Mouse (Mus musculus) cortical plate, adult 2 months (tissue): ENCODE measurements around the gene Mpdz. TPM values are rescaled to one million over a fixed set of nuclear protein-coding genes. Genes with fewer than 3 reads are reported as not detected.

Experiments used
- H3K27ac ChIP-seq: fragments of 200-500 bp; 2 replicates; pipeline ENCODE4 v1.5.1; 2012; ENCODE audit warnings: low read length, control low read depth, inconsistent platforms; ENCODE audit not compliant: insufficient read depth
- H3K4me1 ChIP-seq: fragments of 200-500 bp; 2 replicates; pipeline ENCODE4 v1.6.1; 2011; ENCODE audit warnings: low read length; ENCODE audit not compliant: control insufficient read depth, insufficient read depth
- H3K4me3 ChIP-seq: fragments of 200-500 bp; 2 replicates; pipeline ENCODE4 v1.5.1; 2011; ENCODE audit warnings: mild to moderate bottlenecking, low read length, control low read depth; ENCODE audit not compliant: insufficient read depth
- CTCF ChIP-seq: fragments of 200-500 bp; IDR thresholded peaks from 2 replicates; pipeline ENCODE4 v1.5.1; 2011; ENCODE audit warnings: mild to moderate bottlenecking, control low read depth, low read length; ENCODE audit not compliant: insufficient read depth; ENCODE audit errors: extremely low read depth
- POLR2A ChIP-seq: fragments of 200-500 bp; IDR thresholded peaks from 2 replicates; pipeline ENCODE4 v1.6.1; 2011; ENCODE audit warnings: mild to moderate bottlenecking, low read length, control low read depth; ENCODE audit not compliant: insufficient read depth; ENCODE audit errors: extremely low read depth
- polyA plus RNA-seq: library from polyadenylated mRNA; depleted of rRNA; stranded (reverse); fragments of >200 nt; gene quantifications from 2 replicates; pipeline ENCODE4 v1.2.3, GENCODE M21; 2012

Gene Mpdz
- polyA plus RNA-seq, 1 experiment: 36.3 TPM

GRCm38 (mm10) chr4:81307596-81308265 is 134.9 kb downstream of the Mpdz start:
- H3K4me3 ChIP-seq: no peak overlapping the region
- no peak for TF ChIP-seq CTCF
- no peak for TF ChIP-seq POLR2A
- no peaks in the 10 kb centered on the region for H3K4me1 ChIP-seq
- H3K27ac ChIP-seq: no peak overlapping the region

- Histone ChIP-seq H3K27ac (no peak overlapping the region), H3K4me3 (no peak overlapping the region), H3K4me1 (no peaks in the 10 kb centered on the region)
- no peak for TF ChIP-seq CTCF
- no peak for TF ChIP-seq POLR2A
Observed at GRCm38 (mm10) chr4:81302056-81302455, 140.6 kb downstream of the Mpdz start.

GRCm38 (mm10) chr4:81298384-81298783 is 144.2 kb downstream of the Mpdz start:
- no peaks in the 10 kb centered on the region for H3K4me1 ChIP-seq
- no peak for TF ChIP-seq POLR2A
- TF ChIP-seq CTCF: no peak
- no peak overlapping the region for H3K27ac ChIP-seq
- no peak overlapping the region for H3K4me3 ChIP-seq

GRCm38 (mm10) chr4:81293309-81293708 is 149.3 kb downstream of the Mpdz start:
- no peak overlapping the region for H3K27ac ChIP-seq
- H3K4me1 ChIP-seq: no peaks in the 10 kb centered on the region; the same call in 1 of the 2 replicates
- no peak for TF ChIP-seq CTCF
- TF ChIP-seq POLR2A: no peak
- H3K4me3 ChIP-seq: no peak overlapping the region

- Histone ChIP-seq H3K27ac (no peak overlapping the region), H3K4me1 (peaks cover 2% of the 10 kb centered on the region; the same call in 1 of the 2 replicates), H3K4me3 (no peak overlapping the region)
- no peak for TF ChIP-seq POLR2A
- TF ChIP-seq CTCF: no peak
Observed at GRCm38 (mm10) chr4:81285564-81285963, 157.1 kb downstream of the Mpdz start.

- Histone ChIP-seq H3K27ac (no peak overlapping the region), H3K4me3 (no peak overlapping the region), H3K4me1 (peaks cover 2% of the 10 kb centered on the region; the same call in 1 of the 2 replicates)
- TF ChIP-seq POLR2A (no peak), CTCF (no peak)
Observed at GRCm38 (mm10) chr4:81283611-81284010, 159.0 kb downstream of the Mpdz start.

- H3K4me3 ChIP-seq: no peak overlapping the region
- TF ChIP-seq CTCF (no peak), POLR2A (no peak)
- H3K4me1 ChIP-seq: peaks cover 3% of the 10 kb centered on the region; the same call in 1 of the 2 replicates
- H3K27ac ChIP-seq: no peak overlapping the region
Observed at GRCm38 (mm10) chr4:81283081-81283480, 159.5 kb downstream of the Mpdz start.

- TF ChIP-seq POLR2A (no peak), CTCF (no peak)
- Histone ChIP-seq H3K4me1 (peaks cover 4% of the 10 kb centered on the region; the same call in 1 of the 2 replicates), H3K4me3 (no peak overlapping the region), H3K27ac (peak overlapping the region; percentile 89)
Observed at GRCm38 (mm10) chr4:81280098-81280497, 162.5 kb downstream of the Mpdz start.

- no peak for TF ChIP-seq CTCF
- H3K27ac ChIP-seq: no peak overlapping the region
- peaks cover 4% of the 10 kb centered on the region; the same call in 1 of the 2 replicates for H3K4me1 ChIP-seq
- no peak overlapping the region for H3K4me3 ChIP-seq
Observed at GRCm38 (mm10) chr4:81279451-81279850, 163.2 kb downstream of the Mpdz start.

- TF ChIP-seq CTCF (no peak), POLR2A (no peak)
- Histone ChIP-seq H3K4me1 (0 out of 2 replicates have a peak, but pooled peaks cover 2% of the 10 kb centered on the region), H3K4me3 (no peak overlapping the region), H3K27ac (no peak overlapping the region)
Observed at GRCm38 (mm10) chr4:81275957-81276715, 166.5 kb downstream of the Mpdz start.
